Mouse (Mus musculus) monocyte, adult 2 months (primary cell): ENCODE data around the gene Slc37a3.
"Not testable (repeated sequence)": the region's sequence is repeated elsewhere in the genome, so short reads cannot be mapped to it uniquely, and the experiment has no call there.

Experiments used
- DNase-seq, 2 experiments: peaks; one replicate each; pipeline ENCODE4 v3.0.0; 2022; ENCODE audit warnings: low spot score in 2 of 2, low read depth in 1 of 2

Gene Slc37a3

DNA sequence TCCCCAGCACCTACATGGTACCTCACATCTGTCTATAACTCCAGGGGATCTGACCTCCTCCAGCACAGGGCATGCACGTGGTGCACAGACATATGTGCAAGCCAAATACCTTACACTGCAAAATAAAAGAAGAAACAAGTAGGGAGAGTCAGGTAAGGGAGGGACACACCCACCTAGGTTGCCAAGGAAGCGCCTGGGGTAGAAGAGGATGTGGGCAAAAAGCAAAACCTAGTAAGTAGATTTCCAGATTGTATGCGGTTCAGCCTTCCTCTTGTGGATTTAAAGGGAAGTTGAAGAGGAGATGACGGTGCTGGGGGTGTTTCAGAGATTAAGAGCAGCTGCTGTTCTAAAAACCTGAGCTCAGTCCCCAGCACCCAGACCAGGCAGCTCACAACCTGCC is 1.7 kb upstream of the Slc37a3 start:
- peak in 1 of 2 experiments; percentile 39 for DNase-seq

DNA sequence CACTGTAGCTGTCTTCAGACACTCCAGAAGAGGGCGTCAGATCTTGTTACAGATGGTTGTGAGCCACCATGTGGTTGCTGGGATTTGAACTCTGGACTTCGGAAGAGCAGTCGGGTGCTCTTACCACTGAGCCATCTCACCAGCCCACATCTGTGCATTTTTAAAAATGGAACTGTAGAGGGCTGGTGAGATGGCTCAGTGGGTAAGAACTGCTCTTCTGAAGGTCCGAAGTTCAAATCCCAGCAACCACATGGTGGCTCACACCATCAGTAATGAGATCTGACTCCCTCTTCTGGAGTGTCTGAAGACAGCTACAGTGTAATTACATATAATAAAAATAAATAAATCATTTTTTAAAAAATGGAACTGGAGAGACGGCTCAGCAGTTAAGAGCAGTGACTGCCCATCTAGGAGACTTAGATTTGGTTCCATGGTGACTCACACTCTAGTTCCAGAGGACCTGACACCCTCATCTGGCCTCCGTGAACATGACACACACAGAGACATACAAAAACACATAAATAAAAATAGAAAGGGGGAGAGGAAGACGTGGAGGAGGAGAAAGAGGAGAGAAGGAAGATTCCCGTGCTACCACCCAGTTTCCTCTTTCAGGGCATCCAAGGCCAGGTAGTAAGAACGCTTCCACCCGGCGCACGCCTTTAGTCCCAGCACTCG is 823 bp upstream of the Slc37a3 start:
- not testable (repeated sequence) for DNase-seq

DNA sequence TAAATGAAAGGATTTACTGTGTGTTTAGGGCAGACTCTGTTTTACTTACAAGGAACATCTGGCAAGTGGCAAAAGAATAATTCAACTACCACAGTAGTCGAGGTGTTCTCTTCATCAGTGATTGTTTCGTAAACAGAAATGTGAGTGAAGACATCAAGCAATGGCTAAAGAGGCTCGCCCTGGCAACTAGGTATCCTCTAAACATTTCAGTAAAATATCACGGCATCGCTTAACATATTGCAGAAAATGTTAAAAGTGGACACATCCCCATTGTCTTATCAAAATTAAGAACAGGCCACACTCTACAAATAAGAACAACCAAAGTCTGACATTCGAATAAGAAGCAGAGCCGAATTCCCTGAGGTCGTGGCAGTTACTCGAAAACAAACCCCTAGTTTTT is 700 bp downstream of the Slc37a3 start:
- DNase-seq = no peak

DNA sequence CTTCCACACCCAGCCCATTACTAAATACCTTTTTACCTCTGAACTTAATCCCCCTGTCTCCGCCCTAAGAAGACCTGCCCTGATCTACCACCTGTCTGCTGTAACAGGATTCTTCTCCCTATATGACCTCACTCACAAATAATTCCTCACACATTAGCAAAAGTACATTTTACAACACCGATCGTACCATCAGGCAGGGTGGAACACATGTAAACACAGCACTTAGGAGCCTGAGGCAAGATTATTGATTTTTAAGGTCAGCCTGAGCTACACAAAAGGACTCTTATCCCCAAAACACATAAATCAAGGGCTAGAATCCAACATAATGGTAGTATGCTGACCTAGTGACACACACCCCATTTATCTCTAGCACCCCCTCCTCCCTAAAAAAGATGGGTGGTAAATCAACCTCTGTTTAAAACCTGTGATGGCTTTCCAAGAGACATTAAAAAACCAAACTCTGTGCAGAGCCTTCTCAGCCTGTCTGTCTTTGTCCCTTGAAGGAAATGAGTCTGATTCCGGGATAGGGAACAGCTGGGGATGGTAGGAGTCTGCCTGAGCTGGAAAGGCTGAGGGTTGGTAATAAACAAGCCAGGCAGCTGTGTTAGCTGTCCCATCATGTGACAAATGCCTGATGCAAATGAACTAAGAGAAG is 4.0 kb downstream of the Slc37a3 start:
- no peak for DNase-seq

DNA sequence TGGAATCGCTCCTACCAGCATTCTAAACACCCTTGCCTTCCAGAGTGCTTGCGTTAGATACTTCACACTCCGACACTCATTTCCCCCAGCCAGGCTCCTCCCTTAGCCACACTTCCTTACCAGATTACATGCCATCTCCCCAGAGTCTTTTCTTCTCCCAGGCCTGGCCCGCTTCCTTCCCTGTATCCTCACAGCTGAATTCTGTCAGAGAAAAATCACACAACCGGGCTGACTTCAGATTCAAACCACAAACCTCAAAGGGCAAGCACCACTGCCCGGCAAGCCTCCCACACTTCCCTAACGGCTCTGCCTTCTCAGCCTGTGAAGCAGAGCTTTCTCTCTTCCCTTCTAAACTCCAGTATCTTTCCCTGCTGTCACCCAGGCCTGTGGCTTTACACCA is 4.7 kb downstream of the Slc37a3 start:
- DNase-seq = peak; percentile 64 to 65

DNA sequence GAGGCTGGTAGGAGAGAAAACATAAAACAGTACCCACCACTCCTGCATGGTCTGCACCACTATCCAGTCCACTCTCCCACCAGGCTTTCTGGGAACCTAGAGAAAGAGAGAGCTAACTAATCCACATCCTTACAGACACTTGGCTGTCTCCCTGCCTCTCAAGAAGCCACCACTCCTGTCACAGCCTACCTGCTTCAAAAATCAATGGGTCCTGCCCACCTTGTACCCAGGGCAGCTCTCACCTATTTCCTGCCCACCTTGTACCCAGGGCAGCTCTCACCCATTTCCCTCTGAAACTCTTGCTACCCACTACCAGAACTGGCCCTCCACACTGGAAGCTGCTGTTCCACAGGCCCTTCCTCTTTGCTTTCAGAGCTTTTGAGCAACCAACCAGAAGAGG is 5.4 kb downstream of the Slc37a3 start:
- DNase-seq = no peak

DNA sequence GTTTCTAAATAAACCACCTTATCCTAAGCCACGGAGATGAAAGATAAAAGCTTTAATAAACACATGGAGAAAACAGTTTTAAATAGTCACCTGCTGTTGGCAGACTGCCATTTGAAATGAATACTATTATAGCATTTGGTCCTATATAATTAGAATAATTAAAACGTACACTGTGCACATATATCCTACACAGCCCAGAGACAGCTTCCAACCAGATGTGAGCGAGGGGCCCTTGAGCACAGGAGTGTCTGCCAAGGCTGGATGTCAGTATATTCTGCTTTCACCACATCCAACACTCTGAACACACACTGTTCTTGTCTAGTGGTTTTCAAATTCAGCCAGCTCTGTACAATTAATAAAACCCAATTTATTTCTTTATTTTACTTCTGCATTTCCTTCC is 7.8 kb downstream of the Slc37a3 start:
- DNase-seq = no peak

DNA sequence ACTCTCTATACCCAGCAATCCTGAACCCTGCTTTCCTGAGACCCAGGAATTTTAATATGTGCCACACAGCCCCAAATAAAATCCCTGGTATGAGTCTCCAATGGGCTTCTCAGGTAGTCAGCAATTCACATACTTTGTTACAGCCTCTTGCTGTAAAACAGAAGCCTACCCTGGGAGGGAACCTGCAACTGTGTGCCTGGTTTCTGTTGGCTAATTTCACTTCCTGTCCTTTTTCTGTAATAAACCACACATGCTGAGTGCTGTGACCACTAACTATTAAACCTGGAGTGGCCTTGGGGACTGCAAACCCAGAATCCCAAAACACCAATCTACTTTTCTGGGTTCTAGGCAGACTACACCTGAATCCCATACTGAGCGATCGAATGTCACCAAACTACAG is 14.8 kb downstream of the Slc37a3 start:
- DNase-seq = no peak

DNA sequence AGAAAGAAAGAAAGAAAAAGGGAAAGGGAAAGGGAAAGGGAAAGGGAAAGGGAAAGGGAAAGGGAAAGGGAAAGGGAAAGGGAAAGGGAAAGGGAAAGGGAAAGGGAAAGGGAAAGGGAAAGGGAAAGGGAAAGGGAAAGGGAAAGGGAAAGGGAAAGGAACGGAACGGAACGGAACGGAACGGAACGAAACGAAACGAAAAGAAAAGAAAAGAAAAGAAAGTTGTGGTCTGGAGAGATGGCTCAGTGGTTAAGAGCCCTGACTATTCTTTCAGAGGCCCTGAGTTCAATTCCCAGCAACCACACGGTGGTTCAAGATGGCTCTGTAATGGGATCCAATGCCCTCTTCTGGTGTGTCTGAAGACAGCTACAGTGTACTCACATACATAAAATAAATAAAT is 18.3 kb downstream of the Slc37a3 start:
- not testable (repeated sequence) for DNase-seq

DNA sequence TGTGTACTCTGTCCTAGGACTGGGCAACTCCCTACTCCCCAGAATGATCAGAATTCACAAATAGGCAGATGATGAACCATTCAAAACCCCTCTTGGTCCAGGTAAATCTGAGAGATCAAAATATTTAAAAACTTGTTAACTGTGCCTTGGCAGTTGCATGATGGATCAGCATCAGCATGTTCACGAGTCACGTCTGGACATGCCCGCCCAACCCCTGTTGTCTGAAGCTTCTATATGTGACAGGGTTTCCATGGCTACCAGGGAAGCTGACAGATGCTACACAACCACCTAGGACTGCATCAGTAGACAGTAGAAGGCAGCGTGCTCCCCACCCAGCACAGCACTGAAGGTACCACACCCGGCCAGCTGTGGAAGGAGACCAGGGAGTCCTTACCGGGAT is 28.5 kb downstream of the Slc37a3 start:
- no peak for DNase-seq

DNA sequence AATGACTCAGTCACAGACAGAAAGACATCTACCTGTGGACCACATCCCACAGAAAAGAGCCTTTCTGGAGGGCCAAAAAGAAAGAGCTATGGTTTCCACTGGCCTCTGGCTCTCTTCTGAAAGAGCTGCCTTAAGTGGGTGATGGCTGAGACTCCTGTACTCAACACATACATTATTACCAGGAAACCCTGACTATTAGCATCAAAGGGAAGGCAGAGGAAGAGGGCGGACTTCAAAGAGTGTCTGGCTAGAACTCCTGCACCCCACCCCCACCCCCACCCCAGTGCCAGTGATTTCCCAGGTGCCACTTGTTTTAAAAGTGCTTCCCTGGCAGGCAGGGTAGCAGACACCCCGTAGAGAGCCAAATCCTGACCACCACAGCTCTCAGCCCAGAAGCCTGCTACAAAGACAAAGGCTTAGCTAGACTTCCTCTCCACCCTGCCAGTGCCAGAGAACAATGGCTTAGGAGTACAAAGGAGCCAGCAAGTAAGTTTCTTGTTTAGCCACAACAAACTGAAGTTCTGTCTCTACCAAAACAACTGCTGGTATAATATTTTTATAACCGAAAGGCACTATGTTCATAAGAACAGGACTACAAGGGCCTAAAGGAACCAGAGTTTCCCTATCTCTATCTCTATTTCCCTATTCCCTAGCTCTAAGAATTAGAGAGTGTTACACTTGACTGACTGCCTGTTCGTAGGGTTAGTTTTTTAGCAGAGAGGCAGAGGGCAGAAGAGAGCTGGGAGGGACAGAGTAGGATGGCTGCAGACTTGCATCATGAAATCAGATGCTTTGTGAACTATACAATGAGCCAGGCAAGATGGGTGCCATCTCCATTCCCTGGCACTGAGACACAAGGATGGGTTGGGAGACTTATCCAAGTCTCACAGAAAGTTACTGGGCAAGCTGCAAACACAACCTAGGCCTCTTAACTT is 29.3 kb downstream of the Slc37a3 start:
- DNase-seq = no peak

DNA sequence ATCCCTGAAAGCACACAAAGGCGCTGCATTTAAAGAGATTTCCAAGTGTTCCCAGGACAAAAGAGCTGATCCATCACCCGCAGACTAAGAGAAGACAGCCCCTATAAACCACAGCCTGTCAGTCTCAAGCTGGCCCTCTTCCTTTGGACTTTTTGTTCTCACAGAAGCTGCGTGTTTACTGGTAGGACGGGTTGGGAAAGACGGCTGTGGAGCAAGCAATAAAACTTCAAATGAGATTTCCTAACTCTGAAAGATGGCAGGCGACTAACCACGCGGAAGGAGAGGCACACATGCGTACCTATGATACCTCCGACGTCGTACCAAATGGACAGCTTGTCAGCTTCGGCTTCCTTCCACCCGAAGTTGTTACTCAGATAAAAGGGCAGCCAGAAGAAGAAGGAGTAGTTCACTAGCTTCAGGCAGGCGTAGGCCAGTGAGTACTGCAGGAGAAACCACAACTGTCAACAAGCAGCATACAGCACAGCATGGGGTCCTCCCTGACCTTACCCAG is 30.4 kb downstream of the Slc37a3 start:
- DNase-seq = no peak

DNA sequence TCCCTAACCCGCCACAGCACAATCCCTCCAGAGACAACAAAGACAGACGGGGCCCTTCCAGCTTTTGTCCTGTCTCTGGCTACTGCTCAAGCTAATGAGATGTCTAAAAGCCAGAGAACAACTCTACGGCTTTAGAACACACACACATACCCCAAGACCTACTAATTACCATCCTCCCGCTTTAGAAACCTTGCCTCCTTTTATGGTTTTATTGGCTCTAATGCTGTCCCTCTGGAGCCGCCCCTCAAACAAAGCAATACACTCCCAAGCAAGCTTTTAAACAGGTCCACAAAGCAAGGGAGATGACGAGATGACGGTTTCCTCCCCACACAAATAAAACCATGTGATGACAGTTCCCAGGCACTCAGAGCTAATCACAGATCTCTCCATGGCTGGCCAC is 32.0 kb downstream of the Slc37a3 start:
- no peak for DNase-seq

DNA sequence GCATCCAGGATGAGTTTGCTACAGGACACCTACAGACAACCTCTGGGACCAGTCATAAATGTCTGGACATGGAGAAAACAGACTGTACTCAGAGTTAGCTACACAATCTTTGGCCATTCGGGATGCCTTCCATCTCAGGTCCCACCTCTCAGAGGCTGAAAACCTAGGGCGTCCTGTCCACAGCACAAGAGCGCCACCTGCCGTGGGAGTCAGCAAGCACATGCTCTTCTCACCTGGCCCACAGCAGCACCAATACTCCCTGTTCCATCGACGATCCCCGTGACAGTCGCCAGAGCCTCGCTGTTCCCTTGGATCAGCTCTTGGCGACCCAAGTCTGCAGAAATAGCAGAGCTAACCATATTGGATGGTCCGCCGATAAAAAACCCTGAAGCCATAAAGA is 33.5 kb downstream of the Slc37a3 start:
- peak; percentile 29 to 53 for DNase-seq

DNA sequence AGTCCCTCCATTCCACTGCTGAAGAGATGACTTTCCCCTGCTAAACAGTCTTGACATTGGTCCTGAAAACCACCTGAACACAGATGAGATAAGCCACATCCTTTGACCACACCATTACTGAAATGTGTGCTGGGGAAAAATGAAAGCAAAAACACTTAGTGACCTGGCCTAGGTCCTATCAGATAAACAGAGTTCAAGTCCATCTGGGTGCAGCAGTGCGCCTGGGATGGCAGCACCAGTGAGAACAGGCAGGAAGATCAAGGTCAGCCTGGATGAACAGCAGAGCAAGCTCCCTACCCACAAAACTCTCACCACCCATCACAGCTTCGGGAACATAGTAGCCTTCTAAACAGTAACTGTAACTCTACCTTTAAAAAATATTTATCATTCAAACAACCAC is 35.7 kb downstream of the Slc37a3 start:
- no peak for DNase-seq

DNA sequence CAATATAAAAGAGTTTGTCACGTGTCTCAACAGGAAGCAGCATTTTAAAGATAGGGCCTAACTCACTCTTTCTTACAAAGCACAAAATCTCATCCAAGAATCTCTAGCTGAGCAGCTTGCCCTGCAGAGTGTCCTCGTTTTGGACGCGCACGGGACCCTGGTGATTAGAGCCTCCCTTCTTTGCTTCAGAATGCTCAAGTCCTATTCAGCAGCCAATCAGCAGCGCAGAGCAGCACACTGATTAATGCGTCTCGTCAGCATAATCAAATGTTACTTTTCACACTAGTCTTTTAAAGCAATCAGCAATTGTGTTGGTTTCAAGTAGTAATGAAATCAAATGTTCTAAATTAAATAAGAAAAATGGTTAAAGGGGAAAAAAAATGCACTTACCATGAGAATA is 39.1 kb downstream of the Slc37a3 start:
- no peak for DNase-seq

DNA sequence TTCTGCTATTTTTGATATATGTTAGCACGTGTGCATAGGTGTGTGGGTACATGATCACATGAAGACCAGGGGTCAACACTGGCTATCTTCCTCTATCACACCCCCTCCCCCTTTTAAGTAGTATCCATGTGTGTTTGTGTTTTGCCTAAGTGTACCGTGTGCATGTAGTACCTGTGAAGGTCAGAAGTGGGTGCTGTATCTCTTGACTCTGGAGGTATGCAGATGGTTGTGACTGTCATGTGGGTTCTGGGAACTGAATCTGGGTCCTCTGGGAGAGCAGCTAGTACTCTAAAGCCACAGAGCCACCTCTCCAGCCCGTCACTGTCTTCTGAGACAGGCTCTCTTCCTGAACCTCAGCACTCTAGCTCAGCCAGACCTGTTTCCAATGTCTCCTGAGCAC is 42.6 kb downstream of the Slc37a3 start:
- DNase-seq = no peak

DNA sequence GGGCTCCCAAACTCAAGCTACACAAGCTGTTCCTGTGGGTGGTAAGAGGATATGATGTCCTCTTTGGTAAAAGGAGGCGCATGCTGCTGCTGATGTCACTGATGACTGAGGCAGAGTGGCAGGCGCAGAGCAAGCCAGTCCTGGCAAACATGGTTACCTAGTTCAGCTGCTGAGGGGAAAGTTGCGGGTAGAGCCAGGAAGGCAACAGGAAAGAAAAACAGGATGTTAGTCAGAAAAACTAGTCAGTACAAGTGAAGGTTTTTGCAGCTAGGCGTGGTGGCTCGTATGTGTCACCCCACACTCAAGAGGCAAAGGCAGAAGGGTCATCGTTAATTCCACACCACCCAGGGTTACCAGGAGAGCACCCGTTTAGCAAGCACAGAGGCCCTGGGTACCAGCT is 43.3 kb downstream of the Slc37a3 start:
- DNase-seq = peak; percentile 37 to 45

DNA sequence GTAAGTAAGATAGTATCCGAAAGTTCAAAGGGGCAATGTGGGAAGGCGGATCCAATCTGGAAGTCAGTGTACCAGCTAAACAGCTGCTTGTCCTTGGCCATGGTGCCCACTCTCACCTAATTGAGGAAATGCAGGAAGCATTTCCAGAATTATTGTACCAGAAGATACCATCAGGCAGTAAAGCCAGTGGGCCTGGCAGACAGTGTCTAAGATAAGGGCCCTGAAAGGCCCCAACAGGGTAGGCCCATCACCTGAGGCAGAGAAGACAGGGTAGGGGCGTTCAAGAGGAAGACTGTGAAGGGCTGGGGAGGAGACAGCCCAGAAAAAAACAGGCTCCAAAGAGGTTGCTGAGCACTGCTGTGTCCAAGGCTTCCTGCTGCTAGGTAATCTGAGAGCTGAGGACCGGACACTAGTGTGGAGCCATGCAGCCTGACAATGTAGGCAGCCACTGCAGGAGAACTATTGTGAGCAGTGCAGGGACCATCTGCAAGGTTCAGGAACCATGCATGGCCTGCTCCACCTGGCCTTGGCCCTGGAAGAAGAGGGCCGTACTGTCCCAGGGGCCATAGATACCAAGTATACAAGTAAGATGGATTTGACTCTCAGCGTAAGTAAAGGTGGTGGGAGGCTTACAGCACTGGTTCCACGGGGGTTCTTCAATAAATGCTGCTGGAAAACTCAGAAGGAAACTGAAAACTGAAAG is 45.3 kb downstream of the Slc37a3 start:
- DNase-seq = no peak

DNA sequence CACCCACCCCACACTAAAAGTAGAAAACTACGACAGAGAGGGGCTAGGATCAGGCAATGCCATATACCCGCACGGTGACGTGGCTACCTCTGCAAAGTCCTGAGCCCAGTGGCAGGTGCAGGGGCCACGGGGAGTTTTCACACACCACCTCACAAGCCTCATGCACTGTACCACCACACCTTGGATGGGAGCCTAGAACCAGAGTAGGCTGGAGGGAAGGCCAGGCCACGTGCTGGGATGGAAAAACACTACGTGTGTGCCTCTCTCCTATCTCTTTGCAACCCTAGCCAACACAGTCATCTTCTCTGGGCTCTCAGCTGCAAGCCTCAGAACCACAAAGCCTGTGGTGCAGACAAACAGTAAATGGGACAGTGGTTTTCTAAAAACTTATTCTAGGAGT is 46.5 kb downstream of the Slc37a3 start:
- DNase-seq = no peak

DNA sequence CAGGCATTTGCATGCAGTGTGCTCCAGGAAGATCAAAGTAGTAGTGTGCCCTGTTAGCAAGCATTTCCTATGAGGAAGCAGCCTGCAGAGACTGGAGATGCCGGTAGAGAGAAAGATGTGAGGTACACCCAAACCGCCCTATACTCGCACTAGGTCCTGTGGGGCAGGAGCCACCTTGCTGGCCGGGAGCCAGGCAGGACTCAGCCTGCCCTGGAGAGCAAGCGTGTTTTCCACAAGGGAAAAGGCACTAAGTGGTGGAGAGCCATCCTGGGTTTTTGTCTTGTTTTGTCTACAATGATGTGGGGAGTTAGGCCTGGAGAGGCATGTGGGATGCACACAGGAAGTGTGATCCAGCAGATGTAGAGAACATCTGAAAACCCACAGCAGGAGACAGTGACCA is 57.2 kb downstream of the Slc37a3 start:
- DNase-seq = no peak
